Mouse (Mus musculus): ENCODE measurements around the gene Gsk3a. TPM values are rescaled to one million over a fixed set of nuclear protein-coding genes. Genes with fewer than 3 reads are reported as not detected.
A peak's percentile ranks its signal among the peaks of the same experiment; 100 is the strongest.

Gsk3a gene
- polyA plus RNA-seq, 1 experiment from 2014 or later: 8.2 TPM

GRCm38 (mm10) chr7:25190806-25191205 lies 46.8 kb downstream of the Gsk3a start:
- H3K27ac ChIP-seq (replicated peaks): no peak overlapping the region
- no peak overlapping the region for H3K4me2 ChIP-seq
- no peaks in the 10 kb centered on the region for H3K4me1 ChIP-seq
- H3K9ac ChIP-seq: no peak overlapping the region
- H3K27me3 ChIP-seq (replicated peaks): peaks cover 23% of the 10 kb centered on the region
- no peak for ATAC-seq (ENCODE audit: extremely low read depth, insufficient number of reproducible peaks, low FRiP score, low TSS enrichment)
- H3K9me3 ChIP-seq: no peaks in the 10 kb centered on the region
- no peaks in the 10 kb centered on the region for H3K36me3 ChIP-seq
- H3K4me3 ChIP-seq: no peak overlapping the region
- WGBS: 81% methylated on average over 11 of the region's 11 CpGs

- Histone ChIP-seq H3K27me3 (replicated peaks) (peaks cover 36% of the 10 kb centered on the region), H3K36me3 (no peaks in the 10 kb centered on the region), H3K4me2 (no peak overlapping the region), H3K9ac (no peak overlapping the region), H3K27ac (replicated peaks) (no peak overlapping the region), H3K9me3 (no peaks in the 10 kb centered on the region), H3K4me3 (no peak overlapping the region), H3K4me1 (no peaks in the 10 kb centered on the region)
- peak; percentile 5; the same call in 1 of the 2 replicates for ATAC-seq (ENCODE audit: extremely low read depth, insufficient number of reproducible peaks, low FRiP score, low TSS enrichment)
- 23% methylated on average over 21 of the region's 21 CpGs for WGBS
Measured at GRCm38 (mm10) chr7:25187662-25188650, 49.7 kb downstream of the Gsk3a start.

DNA sequence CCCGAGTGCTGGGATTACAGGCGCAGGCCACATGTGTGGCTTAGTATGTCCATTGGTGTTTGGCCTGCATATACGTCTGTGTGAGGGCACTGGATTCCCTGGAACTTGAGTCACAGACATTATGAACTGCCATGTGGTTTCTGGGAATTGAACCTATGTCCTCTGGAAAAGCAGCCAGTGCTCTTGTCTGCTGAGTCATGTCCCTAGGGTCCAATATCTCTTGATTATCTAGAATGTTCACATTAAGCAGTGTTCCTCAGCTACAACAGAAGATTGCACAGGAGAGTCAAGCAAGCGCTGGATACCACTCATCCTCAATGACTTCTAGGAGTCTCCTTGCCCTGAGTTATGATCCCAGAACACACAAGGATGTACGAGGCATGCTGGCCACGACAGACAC lies 53.6 kb downstream of the Gsk3a start:
- Histone ChIP-seq H3K27ac (replicated peaks) (no peak overlapping the region), H3K4me2 (no peak overlapping the region), H3K36me3 (no peaks in the 10 kb centered on the region), H3K9me3 (no peaks in the 10 kb centered on the region), H3K4me3 (no peak overlapping the region), H3K9ac (no peak overlapping the region), H3K27me3 (replicated peaks) (peaks cover 72% of the 10 kb centered on the region), H3K4me1 (peaks cover 15% of the 10 kb centered on the region)
- WGBS: 70% methylated on average over 6 of the region's 6 CpGs
- no peak for ATAC-seq (ENCODE audit: extremely low read depth, insufficient number of reproducible peaks, low FRiP score, low TSS enrichment)

DNA sequence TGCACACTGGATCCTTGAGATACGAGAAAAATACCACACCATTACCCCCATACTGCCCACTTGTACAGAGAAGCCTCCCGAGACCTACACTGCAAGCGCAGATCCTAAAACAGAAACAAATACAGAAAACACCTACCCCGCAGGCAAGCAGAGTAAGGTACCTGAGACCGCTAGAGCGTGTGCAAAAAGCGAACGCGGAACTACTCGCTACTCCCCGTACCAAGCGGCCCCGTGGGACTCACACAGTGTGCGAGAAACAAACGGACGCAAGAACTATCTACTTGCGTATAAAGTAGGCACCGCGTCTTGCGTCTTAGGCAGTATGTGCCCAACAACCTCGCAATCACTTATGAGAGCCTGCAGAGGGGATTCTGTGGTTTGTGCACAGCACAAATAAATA lies 55.8 kb downstream of the Gsk3a start:
- Histone ChIP-seq H3K27me3 (replicated peaks) (peaks cover 94% of the 10 kb centered on the region), H3K4me2 (peak overlapping the region; percentile 46), H3K9me3 (no peaks in the 10 kb centered on the region), H3K4me3 (peak overlapping the region; percentile 21; the same call in 1 of the 2 replicates), H3K27ac (replicated peaks) (no peak overlapping the region), H3K9ac (no peak overlapping the region), H3K36me3 (no peaks in the 10 kb centered on the region), H3K4me1 (peaks cover 24% of the 10 kb centered on the region)
- ATAC-seq (ENCODE audit: extremely low read depth, insufficient number of reproducible peaks, low FRiP score, low TSS enrichment): no peak
- 7% methylated on average over 21 of the region's 21 CpGs for WGBS

DNA sequence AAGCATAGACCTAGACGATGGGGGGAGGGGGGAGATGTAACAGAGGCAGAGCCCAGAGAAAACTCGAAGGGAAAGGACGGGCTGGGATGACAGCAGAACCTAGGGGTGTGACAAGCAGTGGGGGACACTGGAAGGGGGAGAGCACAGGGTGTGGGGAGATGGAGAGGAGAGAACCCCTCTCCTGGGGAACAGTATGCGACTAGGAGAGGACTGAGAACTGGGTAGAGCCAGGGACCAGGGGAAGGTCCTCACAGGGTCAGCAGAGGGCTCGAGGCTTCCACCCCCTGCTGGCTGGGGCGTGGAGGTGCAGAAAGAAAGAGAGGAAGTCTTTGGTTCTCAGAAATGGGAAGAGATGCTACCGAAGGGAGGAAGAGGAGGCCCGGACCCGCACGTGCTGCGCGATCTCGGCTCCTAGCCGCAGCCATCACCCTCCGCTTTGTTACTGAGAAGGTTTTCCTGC lies 56.3 kb downstream of the Gsk3a start:
- H3K9me3 ChIP-seq: no peaks in the 10 kb centered on the region
- H3K27me3 ChIP-seq (replicated peaks): peaks cover 98% of the 10 kb centered on the region
- no peaks in the 10 kb centered on the region for H3K36me3 ChIP-seq
- under 1% methylated on average over 15 of the region's 15 CpGs for WGBS
- H3K4me1 ChIP-seq: peaks cover 24% of the 10 kb centered on the region
- H3K4me3 ChIP-seq: peak overlapping the region; percentile 21; the same call in 1 of the 2 replicates
- H3K9ac ChIP-seq: no peak overlapping the region
- no peak overlapping the region for H3K27ac ChIP-seq (replicated peaks)
- peak overlapping the region; percentile 46 for H3K4me2 ChIP-seq
- ATAC-seq (ENCODE audit: extremely low read depth, insufficient number of reproducible peaks, low FRiP score, low TSS enrichment): 0 out of 2 replicates have a peak, but pooled peaks have one; percentile 51

- peaks cover 99% of the 10 kb centered on the region for H3K27me3 ChIP-seq (replicated peaks)
- WGBS: 4% methylated on average over 6 of the region's 6 CpGs
- H3K36me3 ChIP-seq: no peaks in the 10 kb centered on the region
- H3K9ac ChIP-seq: no peak overlapping the region
- H3K27ac ChIP-seq (replicated peaks): no peak overlapping the region
- no peak overlapping the region for H3K4me2 ChIP-seq
- no peaks in the 10 kb centered on the region for H3K9me3 ChIP-seq
- no peak overlapping the region for H3K4me3 ChIP-seq
- no peak for ATAC-seq (ENCODE audit: extremely low read depth, insufficient number of reproducible peaks, low FRiP score, low TSS enrichment)
- H3K4me1 ChIP-seq: peaks cover 24% of the 10 kb centered on the region
Measured at GRCm38 (mm10) chr7:25180512-25180911, 57.1 kb downstream of the Gsk3a start.

DNA sequence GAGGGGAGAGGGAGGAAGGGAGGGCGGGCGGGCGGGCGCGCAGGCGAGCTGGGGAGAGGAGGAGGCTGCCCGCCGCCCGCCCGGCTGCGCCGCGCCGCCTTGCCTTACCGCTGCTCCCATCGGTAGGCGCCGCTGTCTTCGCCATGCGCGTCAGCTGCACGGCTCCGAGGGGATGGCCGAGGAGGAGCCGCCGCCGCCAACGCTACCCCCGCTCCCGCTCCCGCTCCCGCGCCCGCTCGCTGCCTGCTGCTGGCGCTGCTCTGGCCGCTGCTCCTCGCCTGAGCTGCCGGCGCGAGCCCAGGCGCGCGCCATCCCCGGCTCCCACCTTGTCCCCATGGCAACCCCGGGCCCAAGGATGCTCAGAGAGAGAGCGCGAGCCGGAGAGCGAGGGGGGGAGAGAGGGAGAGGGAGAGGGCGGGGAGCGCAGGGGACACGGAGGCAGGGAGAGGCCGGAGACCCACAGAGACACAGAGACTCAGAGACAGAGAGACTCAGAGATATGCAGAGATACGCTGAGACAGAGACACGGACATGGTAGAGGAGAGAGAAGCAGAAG lies 58.0 kb downstream of the Gsk3a start, which contains the start of gene Pou2f2:
Gene Pou2f2 (minus strand): TSS at position 121 of the 556 bp plus-strand sequence.
- Histone ChIP-seq H3K4me2 (peak within 1 kb of the TSS; percentile 76), H3K9ac (peak within 1 kb of the TSS; percentile 68), H3K4me1 (peaks cover 24% of the 10 kb centered on the region), H3K27me3 (replicated peaks) (peaks cover 99% of the 10 kb centered on the region), H3K36me3 (no peaks in the 10 kb centered on the region), H3K9me3 (no peaks in the 10 kb centered on the region), H3K4me3 (peak within 1 kb of the TSS; percentile 56), H3K27ac (replicated peaks) (no peak within 1 kb of the TSS)
- ATAC-seq (ENCODE audit: extremely low read depth, insufficient number of reproducible peaks, low FRiP score, low TSS enrichment): 0 out of 2 replicates have a peak, but pooled peaks have one; percentile 40
- under 1% methylated on average over 52 of the region's 56 CpGs for WGBS

DNA sequence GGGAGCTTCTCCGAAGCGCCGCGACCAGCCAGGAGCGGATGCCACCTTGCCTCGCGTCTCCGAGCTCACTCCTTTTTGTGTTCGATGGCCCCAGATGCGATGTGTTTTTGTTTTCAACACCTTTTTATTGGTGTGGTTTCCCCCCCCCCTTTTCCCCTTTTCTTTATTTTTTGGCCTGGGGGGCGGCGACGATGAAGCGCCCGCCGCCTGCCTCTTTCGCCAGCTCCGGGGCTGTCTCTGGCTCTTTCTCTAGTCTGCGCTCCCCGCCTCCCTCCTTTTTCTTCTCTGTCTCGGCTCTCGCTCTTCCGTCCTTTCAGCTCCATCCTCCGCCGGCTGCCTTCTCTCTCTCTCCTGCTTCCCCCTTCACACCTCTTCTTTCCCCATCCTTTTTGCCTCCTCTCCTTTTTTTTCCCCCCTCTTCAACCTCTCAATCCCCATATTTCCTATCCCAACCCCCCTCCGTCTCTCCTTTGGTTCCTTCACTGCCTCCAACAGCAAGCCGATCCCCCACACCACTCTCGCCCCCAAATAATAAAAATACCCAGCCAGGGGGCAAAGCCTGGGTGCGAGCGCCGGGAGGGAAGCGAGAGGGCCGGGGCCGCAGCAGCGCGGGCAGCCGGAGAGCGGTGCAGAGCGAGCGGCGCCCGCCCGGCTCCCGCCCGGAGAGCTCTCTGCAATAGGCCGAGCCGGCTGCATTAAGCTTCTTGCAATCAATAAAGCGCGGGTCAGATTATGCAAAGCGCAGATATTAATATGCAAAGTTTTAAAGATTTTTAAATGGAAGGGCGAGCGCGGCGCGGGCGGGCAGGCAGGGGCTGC lies 58.7 kb downstream of the Gsk3a start:
- 3% methylated on average over 56 of the region's 56 CpGs for WGBS
- Histone ChIP-seq H3K4me3 (peak overlapping the region; percentile 56), H3K9me3 (no peaks in the 10 kb centered on the region), H3K9ac (peak overlapping the region; percentile 68), H3K27me3 (replicated peaks) (peaks cover 99% of the 10 kb centered on the region), H3K36me3 (no peaks in the 10 kb centered on the region), H3K4me1 (peaks cover 24% of the 10 kb centered on the region), H3K27ac (replicated peaks) (no peak overlapping the region), H3K4me2 (peak overlapping the region; percentile 76)
- ATAC-seq (ENCODE audit: extremely low read depth, insufficient number of reproducible peaks, low FRiP score, low TSS enrichment): no peak

DNA sequence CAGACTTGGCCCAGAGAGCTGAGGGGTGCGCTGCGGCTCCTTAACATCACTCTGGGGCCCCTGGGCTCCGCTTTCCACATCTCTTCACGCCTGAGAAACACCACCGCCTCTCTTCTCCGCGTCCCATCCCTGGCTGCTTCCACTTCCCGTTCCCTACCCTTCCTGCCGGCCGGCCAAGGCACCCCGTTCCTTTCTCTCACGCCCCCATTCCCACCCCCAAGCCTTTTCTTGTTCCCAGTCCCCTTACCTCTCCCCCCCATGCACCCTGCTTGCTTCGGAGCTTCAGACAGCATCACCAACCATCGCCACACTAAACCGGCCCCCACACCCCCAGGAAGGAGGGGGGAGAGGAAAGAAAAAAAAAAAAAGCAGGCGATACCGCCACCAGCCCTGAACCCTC lies 59.3 kb downstream of the Gsk3a start:
- H3K9ac ChIP-seq: no peak overlapping the region
- H3K9me3 ChIP-seq: no peaks in the 10 kb centered on the region
- ATAC-seq (ENCODE audit: extremely low read depth, insufficient number of reproducible peaks, low FRiP score, low TSS enrichment): no peak
- peaks cover 99% of the 10 kb centered on the region for H3K27me3 ChIP-seq (replicated peaks)
- H3K36me3 ChIP-seq: no peaks in the 10 kb centered on the region
- H3K4me3 ChIP-seq: peak overlapping the region; percentile 56
- H3K27ac ChIP-seq (replicated peaks): no peak overlapping the region
- peak overlapping the region; percentile 76 for H3K4me2 ChIP-seq
- 2% methylated on average over 17 of the region's 17 CpGs for WGBS
- H3K4me1 ChIP-seq: peaks cover 24% of the 10 kb centered on the region

Data from heart, embryonic 13.5 days (tissue).